Mouse (Mus musculus): ENCODE data around the gene Dglucy. TPM values are rescaled to one million over a fixed set of nuclear protein-coding genes. Genes with fewer than 3 reads are reported as not detected.
"Not testable (repeated sequence)": the region's sequence is repeated elsewhere in the genome, so short reads cannot be mapped to it uniquely, and the experiment has no call there.

Dglucy gene
- total RNA-seq, 2 experiments from 2014 or later: 12.5 to 15.3 TPM

DNA sequence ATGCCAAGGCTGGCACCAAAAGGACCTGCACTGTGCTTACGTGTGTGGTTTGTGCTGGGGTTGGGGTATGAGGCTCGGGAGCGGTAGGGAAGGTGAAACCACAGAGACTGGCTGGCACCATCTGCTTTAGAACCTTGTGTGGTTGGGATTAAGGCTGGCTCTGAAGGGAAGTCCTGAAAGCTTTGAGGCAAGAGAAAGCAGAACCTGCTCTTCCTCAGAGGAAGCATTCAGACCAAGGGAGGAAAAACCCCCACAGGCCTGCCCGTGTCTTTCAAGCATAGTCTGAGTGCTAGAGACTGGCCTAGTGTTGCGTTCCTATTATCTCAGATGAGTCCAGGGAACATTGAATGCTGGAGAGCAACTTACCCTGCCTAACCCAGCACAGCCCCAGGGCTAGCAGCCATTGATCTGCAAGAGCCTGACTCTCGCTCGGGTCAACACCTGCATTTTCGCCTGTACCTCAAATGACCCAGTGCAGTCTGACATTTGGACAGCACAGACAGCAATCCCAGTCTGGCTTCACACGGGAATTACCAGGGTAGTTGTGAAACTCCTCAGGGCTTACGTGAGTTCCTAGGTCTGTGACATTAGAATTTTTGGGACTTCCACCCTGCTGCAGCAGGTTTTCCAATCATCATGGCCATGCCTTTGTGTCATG lies 452 bp upstream of the Dglucy start:
- ATAC-seq (replicated peaks; ENCODE audit: poor library complexity): peak; percentile 53

DNA sequence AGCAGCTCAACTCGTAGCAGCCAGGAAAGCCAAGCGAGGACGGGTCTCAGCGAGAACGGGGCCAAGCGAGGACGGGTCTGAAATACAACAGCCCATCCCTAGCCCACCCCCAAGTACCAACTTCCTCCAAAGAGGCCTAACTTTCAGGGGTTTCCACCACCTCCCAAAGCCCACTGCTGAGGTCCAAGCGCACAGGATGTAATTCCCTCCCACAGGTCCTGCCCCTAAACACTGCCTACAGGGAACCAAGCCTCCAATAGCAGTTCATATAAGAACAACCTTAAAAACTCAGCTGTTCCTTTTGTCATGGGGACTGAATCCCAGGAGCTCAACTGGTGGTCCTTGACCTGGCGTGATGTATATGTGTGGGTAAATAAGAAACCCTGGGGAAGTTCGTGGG lies 1.6 kb downstream of the Dglucy start:
- ATAC-seq (replicated peaks; ENCODE audit: poor library complexity): no peak

DNA sequence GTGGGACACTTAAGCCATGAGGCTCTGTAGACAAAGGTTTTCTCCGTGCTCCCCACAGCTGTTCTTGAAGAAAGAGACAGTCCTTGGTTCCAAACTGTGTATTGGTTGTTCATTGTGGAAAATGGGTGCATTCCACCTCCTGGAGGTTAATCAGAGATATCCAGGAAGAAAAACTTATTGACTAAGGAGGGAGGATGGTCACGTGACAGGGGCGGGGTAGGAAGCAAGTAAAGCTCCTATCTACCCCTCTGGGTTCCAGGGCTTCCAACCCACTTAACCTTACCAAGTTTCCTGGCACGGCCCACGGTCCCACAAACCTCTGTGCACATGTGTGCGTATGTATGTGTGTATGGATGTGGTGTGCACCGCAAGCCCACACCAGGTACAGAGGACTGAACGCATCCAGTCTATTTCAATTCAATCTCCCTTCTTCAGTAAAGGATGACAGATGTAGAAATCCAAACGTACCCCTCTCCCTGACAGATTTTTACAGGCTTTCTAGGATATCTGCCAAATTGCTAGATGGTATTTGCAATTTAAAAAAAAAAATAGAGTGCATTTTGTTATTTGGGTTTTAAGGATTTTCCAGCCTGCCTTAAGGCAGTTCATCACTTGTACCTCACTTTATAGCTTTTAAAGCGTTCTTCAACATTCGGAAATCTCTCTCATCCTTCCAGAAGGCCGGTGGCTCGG lies 2.7 kb downstream of the Dglucy start:
- ATAC-seq (replicated peaks; ENCODE audit: poor library complexity): no peak

DNA sequence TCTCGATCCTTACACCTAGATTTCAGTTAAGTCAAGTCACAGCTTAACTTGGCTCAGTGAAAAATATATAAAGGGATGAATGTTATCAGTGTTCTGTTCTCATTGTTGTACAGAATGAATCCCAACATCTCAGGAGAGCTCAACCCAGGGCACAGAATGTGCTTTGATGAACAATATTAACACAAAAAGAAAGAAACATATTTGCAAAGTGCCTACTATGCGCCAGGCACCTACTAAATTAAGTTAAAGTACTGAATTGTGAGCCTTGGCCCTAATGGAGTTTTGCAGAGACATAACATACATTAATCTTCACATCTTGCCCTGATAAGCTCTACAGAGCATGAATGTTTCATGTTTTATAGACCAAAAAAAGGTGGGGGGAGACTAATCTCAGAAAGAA lies 5.3 kb downstream of the Dglucy start:
- no peak for ATAC-seq (replicated peaks; ENCODE audit: poor library complexity)

DNA sequence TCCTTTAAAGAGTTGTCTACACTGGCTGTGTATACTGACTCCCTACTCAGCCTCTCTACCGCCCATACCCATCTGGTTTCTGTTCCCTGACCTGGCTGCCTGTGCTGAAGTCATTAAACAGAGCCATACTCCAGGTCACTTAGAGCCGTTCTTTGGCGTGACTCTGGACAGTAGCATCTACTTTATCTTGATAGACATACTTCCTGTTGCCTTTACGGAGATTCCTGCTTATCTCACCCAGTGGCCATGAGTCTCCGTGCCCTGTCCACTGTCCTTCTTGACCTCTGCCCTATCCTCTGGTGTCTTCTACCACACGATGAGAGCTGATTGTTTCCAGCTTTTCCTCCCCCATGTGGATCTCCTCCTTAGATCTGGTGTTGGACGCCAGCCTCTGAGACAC lies 6.5 kb downstream of the Dglucy start:
- peak; percentile 37 for ATAC-seq (replicated peaks; ENCODE audit: poor library complexity)

DNA sequence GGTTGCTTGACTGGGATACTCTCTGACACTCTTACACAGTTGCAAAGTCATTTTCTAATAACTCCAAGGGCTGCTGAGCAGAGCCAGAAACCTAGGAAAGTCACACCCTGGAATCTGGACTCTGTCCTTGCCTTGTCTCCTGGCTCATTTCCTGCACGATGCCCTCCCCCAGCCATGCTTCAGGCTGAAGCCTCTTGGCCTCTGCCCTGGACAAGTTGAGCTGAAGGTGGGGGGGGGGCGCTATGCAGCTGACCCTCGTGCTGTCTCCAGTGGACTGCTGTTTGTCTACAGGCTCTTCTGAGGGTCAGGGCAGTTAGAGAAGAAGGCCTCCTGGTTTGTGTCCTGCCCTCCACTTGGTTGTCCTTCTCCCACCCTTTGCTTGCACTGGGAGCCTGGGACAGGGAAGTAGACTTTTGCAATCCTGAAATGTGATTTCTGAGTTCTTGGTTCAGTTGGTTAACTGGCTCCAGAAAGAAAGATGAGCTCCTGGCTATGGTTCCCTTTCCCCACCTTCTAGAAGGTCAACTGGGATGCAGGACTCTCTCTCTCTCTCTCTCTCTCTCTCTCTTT lies 11.2 kb downstream of the Dglucy start:
- no peak for ATAC-seq (replicated peaks; ENCODE audit: poor library complexity)

DNA sequence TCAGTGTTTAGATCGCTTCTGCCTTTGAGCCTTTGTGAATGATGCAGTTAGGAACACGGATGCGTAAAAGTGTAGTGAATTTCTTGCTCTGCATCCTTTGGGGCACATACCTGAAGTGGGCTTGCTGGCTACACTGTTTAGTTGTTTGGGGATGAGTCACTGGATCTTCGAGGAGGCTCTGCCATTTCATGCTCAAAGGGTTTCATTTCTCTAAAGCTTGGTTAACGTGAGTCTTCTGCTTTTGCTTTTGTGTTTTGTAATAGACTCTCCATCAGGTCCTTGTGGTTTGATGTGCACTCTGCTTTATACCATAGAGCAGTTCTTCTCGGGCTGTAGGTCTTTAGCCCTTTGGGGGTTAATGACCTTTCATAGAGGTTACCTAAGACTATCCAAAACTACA lies 12.6 kb downstream of the Dglucy start:
- ATAC-seq (replicated peaks; ENCODE audit: poor library complexity): peak; percentile 86

DNA sequence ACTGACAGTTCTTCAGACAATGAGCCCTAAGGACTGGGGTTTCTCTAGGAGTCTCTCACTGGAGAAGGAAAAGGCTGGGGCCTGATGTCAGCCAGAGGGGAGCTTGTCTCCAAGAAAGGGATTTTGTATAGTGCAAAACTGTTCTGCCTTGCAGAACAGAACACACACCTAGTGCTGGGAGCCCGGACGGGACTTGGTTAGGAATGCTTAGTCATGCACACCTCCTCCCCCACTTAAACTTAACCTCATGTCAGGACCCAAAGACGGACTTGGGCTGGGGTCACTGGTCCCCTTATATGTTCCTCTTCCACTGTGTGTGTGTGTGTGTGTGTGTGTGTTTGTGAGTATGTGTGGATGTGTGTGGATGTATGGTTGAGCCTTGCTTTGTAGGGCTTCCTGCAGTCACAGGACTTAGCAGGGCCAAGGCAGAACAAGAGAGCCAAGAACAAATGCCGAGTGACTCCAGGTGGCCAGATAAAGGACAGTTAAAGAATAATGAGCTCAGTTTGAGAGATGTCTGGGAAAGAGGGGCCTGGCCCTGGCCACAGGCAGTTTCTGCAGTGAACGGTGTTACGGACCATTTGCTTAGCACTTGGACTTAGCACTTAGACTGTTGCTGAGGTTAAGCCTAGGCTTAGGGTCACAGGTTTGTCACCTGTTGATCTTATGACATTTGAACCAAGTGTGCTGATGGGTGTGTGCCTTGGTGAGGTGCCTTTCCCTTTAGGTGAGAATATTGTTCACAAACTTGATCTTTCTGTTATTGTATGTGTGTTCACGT lies 15.8 kb downstream of the Dglucy start:
- ATAC-seq (replicated peaks; ENCODE audit: poor library complexity): 0 out of 2 replicates have a peak, but pooled peaks have one; percentile 28

DNA sequence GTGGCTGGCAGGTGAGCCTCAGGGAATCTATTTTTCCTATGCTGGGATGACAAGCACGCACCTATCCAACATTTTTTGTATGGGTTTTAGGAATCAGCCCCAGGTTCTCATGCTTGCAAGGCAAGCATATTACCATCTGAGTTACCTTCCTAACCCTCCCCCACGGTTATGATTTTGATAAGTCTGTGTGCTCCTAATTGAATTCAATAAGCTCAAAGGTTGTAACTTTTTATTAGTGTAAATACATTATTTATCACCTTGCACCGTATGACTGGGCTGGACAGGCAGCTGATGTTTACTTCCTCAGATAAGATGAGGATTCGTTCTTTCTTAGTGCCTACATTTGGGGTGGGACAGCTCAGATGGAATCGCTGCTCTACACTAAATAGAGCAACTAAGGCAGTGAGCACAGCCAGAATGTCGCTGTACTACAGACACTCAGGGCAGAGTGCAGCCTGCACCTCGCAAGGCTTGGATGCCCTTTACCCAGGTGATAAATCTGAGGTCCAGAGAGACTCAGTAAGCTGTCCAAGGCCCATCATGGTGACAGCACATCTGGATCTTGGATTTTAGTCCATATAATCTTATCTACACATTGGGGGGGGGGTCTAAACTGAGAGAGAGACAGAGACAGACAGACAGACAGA lies 16.7 kb downstream of the Dglucy start:
- ATAC-seq (replicated peaks; ENCODE audit: poor library complexity): no peak

DNA sequence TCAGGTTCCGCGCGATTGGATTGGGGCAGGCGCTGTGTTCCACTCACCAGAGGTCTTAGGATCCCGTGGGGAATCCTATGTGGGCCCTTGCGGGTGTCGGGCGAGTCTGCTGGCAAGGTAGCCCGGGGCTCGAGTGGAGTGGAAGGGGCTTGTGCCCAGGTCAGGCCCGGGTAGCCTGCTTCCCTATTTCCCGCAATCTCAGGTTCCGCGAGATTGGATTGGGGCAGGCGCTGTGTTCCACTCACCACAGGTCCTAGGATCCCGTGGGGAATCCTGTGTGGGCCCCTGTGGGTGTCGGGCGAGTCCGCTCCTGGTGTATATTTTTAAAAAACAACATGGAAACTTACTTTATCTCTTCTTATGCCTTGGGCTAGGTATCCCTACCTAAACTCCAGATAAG lies 24.5 kb downstream of the Dglucy start:
- not testable (repeated sequence) for ATAC-seq (replicated peaks; ENCODE audit: poor library complexity)

DNA sequence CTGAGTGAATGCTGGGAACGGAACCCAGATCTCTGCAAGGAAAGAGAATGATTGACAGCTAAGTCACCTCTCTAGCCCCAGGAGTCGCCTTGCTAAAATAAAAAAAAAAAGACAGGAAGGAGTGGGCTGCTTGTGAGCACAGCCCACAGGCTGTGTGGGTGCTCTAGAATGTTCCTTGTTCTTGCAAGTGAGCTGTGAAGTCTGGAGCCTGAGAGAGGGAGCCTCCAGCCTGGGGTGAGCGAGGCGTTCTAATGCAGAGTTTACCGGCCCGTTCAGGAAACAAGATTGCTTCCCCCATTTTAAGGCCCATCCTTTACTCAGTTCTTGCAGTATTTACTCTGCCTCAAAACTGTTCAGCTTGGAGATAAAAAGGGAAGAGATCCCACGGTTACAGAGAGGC lies 28.4 kb downstream of the Dglucy start:
- peak; percentile 50 for ATAC-seq (replicated peaks; ENCODE audit: poor library complexity)

DNA sequence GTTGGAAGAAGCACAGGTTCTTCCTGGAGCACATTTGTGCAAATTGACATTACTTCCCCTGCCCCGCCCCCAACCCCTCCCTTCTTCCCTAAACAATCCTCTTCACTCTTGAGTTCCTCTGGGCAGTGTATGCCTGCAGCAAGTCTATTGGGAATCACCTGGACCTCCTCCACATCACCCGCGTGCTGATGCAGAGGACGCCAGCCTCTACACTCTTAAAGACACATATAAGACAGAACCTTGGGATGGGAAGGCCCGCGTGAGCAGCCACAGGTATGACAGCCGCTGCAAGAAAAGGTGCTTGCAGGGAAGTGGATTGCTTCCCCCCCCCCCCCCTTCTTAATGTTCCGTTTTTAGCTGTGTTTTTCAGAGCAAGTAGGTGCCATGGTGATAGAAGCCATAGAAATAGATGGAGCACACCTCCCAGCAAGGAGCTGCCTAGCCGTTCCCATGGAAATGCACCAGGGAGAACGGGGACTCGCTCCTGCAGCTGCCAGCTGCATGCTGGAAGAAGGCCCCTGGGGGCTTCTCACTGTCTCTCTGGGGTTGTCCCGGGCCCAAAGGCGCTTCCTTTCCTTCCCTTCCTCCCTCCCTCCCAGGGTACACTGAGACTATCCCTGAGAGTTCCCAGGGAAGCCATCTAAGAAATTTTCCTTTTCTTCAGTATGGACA lies 29.9 kb downstream of the Dglucy start:
- no peak for ATAC-seq (replicated peaks; ENCODE audit: poor library complexity)

DNA sequence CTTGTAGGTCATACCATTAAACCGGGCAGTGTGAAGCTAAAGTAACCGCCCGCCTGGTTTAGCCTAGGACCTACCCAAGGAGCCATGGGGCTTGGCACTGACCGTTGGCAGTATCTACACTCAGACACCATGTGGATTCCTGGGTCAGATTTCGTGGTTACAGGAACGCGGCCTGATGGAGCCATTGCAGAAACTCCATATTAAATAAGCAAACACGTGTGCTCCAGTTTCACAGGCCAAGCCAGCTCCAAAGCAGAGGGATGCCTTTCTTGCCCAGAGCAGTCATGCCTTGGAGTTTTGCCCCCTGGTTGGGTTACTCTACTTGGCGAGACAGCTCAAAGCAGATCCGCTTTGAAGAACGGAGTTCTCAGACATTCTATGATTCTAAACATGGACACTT lies 31.7 kb downstream of the Dglucy start:
- ATAC-seq (replicated peaks; ENCODE audit: poor library complexity): no peak

DNA sequence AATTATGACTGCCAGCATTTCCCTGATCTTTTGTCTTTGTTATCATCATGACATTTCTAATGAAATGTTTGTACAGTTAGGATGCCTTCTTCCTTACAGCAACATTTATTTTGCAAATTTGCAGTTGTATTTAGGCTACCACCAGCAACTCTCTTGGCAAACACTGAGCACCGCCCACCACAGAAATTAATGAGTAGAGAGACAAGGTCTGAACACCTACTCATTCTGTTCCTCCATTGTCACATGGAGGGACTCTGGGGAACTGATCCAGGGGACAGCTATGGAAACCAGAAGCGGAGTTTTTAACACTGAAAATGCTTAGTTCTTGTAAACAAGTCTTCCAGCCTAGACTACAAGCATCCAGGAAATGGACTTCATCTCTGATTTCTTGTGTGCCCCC lies 35.0 kb downstream of the Dglucy start:
- ATAC-seq (replicated peaks; ENCODE audit: poor library complexity): no peak

DNA sequence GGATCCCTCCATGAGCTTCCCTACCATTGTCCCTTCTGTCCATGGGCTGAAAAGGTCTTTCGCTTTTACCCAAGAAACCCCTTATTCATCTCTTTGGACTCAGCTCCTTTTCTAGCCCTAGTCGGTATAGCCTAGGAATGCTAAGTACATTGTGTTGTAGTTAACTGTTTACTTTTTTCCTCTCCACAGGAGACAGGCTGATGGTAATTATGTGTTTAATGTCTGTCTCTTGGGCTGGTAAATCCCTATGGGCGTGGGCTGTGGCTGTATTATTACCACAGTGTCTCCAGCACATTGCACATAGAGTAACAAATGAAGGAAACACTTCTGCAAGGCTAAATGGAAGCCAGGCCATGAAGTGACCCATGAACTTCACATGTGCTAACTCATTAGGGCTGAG lies 35.8 kb downstream of the Dglucy start:
- ATAC-seq (replicated peaks; ENCODE audit: poor library complexity): no peak

DNA sequence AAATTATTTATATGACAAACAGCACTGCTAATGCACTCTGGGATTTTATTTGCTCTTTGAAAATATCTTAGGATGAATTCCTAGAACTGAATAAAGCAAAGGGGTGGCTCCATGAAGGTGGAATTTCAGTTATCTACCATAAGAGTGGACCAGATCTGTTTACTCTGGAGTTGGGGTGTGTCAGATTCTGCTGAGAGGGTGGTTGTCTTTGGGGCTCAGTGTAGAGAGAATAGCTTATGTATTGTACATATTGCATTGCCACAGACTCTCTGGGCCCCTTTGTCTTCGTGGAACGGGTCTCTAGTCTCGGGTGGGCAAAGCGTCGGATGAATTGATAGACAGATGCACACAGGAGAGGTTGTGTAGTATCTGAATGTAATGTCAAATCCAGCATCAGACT lies 38.0 kb downstream of the Dglucy start:
- ATAC-seq (replicated peaks; ENCODE audit: poor library complexity): no peak

DNA sequence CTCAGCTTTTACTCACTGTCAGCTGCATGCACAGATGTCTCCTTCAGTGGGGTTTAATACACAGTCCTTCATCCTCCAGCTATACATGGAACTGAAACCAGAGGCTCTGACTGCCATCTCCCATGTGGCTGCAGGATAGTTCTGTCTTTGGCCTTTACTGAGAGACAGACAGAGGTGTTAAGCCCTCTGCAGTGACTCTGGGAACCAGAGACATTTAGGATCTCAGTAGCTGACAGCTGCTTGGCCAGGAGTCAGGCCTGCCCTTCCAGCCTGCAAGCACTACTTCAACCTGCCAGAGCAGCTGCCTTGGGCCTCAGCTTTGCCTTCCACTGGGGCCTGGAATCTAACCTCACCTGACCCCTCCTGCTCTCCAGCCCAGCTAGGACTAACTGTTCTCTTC lies 41.1 kb downstream of the Dglucy start:
- peak; percentile 52; the same call in 1 of the 2 replicates for ATAC-seq (replicated peaks; ENCODE audit: poor library complexity)

DNA sequence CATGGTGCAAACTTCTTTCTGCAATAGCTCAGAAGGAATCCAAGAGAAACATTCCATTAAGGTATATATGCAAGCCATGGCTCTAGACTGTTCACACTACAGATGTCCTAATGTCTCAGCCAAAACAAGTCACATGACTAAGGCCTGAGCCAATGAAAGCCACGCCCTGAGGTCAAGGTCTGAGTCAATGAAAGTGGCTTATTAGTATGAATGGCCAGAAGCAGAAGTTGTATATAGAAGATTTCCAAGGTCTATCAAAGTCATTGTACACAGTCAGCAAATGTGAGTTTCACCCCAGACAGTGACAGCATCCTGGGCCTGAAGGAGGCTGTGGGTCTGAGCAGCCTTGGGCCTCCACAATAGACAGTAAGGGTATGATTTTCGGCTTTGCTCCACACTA lies 52.2 kb downstream of the Dglucy start:
- no peak for ATAC-seq (replicated peaks; ENCODE audit: poor library complexity)

DNA sequence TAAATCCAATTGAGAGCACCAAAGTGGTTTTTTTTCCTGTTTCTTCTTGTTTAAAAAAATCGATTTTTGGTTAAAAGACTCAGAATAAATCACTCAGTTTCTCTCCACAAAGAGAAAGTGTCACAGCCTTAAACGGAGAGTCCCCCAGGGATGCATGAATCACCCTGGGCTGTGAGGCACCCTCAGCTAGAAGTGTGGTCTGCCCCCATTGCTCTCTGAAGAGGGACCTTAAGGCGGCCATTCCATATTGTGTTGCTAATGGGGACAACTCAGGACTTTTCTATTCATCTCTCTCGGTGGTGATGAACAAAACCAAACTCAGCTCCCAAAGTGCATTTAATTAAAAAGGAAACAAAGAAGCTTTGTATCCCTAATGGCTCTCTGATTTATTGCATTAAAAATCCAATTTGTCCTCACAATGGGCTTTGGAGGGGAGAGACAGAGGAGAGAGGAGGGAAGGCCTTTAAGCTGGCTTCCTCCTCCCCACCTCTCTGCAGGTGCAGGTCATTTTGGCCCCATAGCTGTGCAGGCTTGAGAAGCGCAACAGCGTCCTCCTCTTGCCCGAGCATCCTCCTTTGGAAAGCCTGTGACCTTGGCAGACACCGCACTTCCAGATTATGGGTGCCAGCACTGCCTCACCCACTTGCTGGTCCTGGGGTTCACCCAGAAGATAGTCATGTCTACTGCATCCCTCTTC lies 52.9 kb downstream of the Dglucy start:
- ATAC-seq (replicated peaks; ENCODE audit: poor library complexity): no peak

DNA sequence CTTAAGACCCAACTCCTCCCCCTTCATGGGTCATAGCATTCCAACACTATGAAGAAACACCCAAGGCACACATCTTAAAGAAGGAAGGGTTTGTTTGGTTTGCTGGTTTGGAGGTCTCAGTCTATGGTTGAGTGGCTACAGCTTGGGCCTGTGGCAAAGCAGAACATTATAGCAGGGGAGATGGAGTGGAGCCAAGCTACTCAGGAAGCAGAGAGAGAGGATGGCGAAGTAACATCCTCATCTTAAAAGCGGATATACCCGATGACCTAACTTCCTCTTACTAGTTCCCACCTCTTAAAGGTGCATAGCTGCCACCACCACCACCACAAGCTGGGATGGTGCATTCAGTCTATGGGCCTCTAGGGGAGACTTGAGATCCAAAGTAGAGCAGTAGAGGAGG lies 58.4 kb downstream of the Dglucy start:
- peak; percentile 75 for ATAC-seq (replicated peaks; ENCODE audit: poor library complexity)

Measured in megakaryocyte progenitor cell, adult 5-6 weeks (primary cell).